Mouse (Mus musculus) forebrain, embryonic 15.5 days (tissue): Measurements from ENCODE around the gene Nmnat3. TPM values are rescaled to one million over a fixed set of nuclear protein-coding genes. Genes with fewer than 3 reads are reported as not detected.
A peak's percentile ranks its signal among the peaks of the same experiment; 100 is the strongest.

Source experiments
- ATAC-seq: fragments of 200-750 bp; cut with Nextera tagmentation; replicated peaks from 2 replicates; pipeline ENCODE4 v1.8.0; 2017; ENCODE audit warnings: mild to moderate bottlenecking, moderate TSS enrichment, moderate library complexity
- H3K27ac ChIP-seq: fragments of 300-500 bp; sonication (generic); replicated peaks from 2 replicates; pipeline ENCODE4 v1.5.1; 2015; ENCODE audit warnings: mild to moderate bottlenecking, inconsistent platforms
- H3K27me3 ChIP-seq: fragments of 300-500 bp; sonication (generic); 2 replicates; pipeline ENCODE4 v1.6.1; 2015; ENCODE audit warnings: inconsistent platforms
- H3K36me3 ChIP-seq: fragments of 300-500 bp; sonication (generic); 2 replicates; pipeline ENCODE4 v1.6.1; 2015; ENCODE audit warnings: mild to moderate bottlenecking, inconsistent platforms
- H3K4me1 ChIP-seq: fragments of 300-500 bp; sonication (generic); 2 replicates; pipeline ENCODE4 v1.6.1; 2015; ENCODE audit warnings: inconsistent platforms
- H3K4me2 ChIP-seq: fragments of 300-500 bp; sonication (generic); replicated peaks from 2 replicates; pipeline ENCODE4 v1.6.1; 2015; ENCODE audit warnings: mild to moderate bottlenecking, inconsistent platforms
- H3K4me3 ChIP-seq: fragments of 300-500 bp; sonication (generic); 2 replicates; pipeline ENCODE4 v1.5.1; 2015; ENCODE audit warnings: mild to moderate bottlenecking, inconsistent platforms
- H3K9ac ChIP-seq: fragments of 300-500 bp; sonication (generic); replicated peaks from 2 replicates; pipeline ENCODE4 v1.6.1; 2015; ENCODE audit warnings: mild to moderate bottlenecking, inconsistent platforms
- H3K9me3 ChIP-seq: fragments of 300-500 bp; sonication (generic); 2 replicates; pipeline ENCODE4 v1.6.1; 2016; ENCODE audit warnings: inconsistent platforms
- WGBS: fragments of 180-500 bp; shearing (Covaris S2); methylation state at CpG from one replicate; pipeline ENCODE4 v1.1.7; 2015; ENCODE audit warnings: mixed read lengths; 5-methylcytosine and 5-hydroxymethylcytosine counted together
- polyA plus RNA-seq: library from polyadenylated mRNA; unstranded; fragments of >200 nt; fragmentation: Nextera tagmentation; extraction: Ambion mirVana; gene quantifications from 2 replicates; pipeline ENCODE4 v1.2.1, GENCODE M21; 2015

Nmnat3 gene
- polyA plus RNA-seq, 1 experiment from 2014 or later: 2.5 TPM

DNA sequence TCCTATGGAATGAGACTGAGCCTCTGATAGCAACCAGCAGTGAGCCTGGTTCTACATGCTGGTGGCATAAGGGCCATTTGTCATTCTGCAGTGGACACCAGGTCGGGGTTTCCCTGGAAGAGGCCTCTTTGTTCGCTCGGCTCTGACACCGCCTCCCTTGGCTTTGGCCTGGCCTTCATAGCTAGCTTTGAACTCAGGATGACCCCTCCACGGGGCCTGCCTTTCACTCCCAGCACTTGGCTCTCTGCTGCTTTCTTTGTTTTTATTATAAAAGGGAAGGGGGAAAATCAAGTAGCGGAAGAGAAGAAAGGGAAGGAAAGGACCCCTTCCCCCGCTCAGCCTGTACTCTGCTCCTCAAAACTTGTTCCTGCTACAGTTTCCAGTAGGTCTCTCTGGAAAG lies 142.6 kb downstream of the Nmnat3 start:
- ATAC-seq: no peak
- WGBS: 11% methylated on average over 7 of the region's 7 CpGs
- no peak overlapping the region; the same call in 1 of the 2 replicates for H3K27ac ChIP-seq
- no peaks in the 10 kb centered on the region for H3K27me3 ChIP-seq
- no peak overlapping the region for H3K4me3 ChIP-seq
- no peak overlapping the region for H3K9ac ChIP-seq
- H3K4me1 ChIP-seq: peaks cover 23% of the 10 kb centered on the region
- H3K4me2 ChIP-seq: peak overlapping the region; percentile 7
- H3K36me3 ChIP-seq: no peaks in the 10 kb centered on the region
- no peaks in the 10 kb centered on the region for H3K9me3 ChIP-seq

- WGBS: 57% methylated on average over 3 of the region's 3 CpGs
- ATAC-seq: no peak
- H3K4me1 ChIP-seq: peaks cover 21% of the 10 kb centered on the region
Observed at GRCm38 (mm10) chr9:98430528-98430927, 143.3 kb downstream of the Nmnat3 start.

GRCm38 (mm10) chr9:98433021-98433420 lies 145.8 kb downstream of the Nmnat3 start:
- no peaks in the 10 kb centered on the region for H3K36me3 ChIP-seq
- H3K9me3 ChIP-seq: no peaks in the 10 kb centered on the region
- no peak overlapping the region for H3K4me3 ChIP-seq
- no peak overlapping the region for H3K27ac ChIP-seq
- peaks cover 18% of the 10 kb centered on the region for H3K4me1 ChIP-seq
- no peak for ATAC-seq
- no peak overlapping the region for H3K9ac ChIP-seq
- H3K27me3 ChIP-seq: no peaks in the 10 kb centered on the region
- WGBS: 30% methylated on average over 2 of the region's 2 CpGs
- H3K4me2 ChIP-seq: no peak overlapping the region

More at GRCm38 (mm10) chr9:98430528-98430927, 143.3 kb downstream of the Nmnat3 start:
- H3K4me3 ChIP-seq: no peak overlapping the region
- no peak overlapping the region for H3K9ac ChIP-seq
- no peaks in the 10 kb centered on the region for H3K9me3 ChIP-seq
- no peaks in the 10 kb centered on the region for H3K36me3 ChIP-seq
- H3K27ac ChIP-seq: no peak overlapping the region
- H3K4me2 ChIP-seq: no peak overlapping the region
- no peaks in the 10 kb centered on the region for H3K27me3 ChIP-seq

DNA sequence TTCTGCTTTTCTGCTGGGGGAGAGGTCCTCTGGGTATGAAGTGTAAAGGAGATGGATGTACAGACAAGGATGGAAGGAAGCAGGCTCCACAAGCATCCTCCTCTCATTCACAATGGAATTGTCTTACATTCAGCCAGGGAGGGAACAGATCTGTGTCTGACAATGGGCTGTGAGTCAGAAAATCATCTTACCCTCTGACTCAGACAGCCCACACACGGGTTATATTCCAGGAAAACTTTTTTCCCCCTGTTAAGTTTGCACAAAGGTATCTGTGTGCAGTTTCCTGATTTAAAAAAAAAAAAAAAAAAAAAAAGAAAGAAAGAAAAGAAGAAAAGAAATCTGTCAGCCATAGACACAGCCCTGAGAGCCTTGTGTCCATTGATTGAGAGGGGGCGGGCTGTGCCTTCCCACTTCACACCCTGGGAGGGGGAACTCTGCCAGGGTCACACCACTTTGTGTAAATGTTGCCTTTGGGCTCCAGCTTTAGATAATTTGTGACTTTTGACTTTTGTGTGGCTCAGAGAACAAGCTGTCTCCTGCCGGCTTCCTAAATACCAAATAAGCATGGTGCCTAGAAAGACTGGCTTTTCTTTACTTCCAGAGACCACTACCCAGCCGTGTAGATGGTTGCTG lies 146.8 kb downstream of the Nmnat3 start:
- 20% methylated on average over 4 of the region's 4 CpGs for WGBS
- no peaks in the 10 kb centered on the region for H3K36me3 ChIP-seq
- no peaks in the 10 kb centered on the region for H3K27me3 ChIP-seq
- H3K4me3 ChIP-seq: no peak overlapping the region
- no peak overlapping the region for H3K9ac ChIP-seq
- H3K4me1 ChIP-seq: peaks cover 15% of the 10 kb centered on the region
- no peak overlapping the region for H3K27ac ChIP-seq
- no peaks in the 10 kb centered on the region for H3K9me3 ChIP-seq
- ATAC-seq: no peak
- H3K4me2 ChIP-seq: no peak overlapping the region

DNA sequence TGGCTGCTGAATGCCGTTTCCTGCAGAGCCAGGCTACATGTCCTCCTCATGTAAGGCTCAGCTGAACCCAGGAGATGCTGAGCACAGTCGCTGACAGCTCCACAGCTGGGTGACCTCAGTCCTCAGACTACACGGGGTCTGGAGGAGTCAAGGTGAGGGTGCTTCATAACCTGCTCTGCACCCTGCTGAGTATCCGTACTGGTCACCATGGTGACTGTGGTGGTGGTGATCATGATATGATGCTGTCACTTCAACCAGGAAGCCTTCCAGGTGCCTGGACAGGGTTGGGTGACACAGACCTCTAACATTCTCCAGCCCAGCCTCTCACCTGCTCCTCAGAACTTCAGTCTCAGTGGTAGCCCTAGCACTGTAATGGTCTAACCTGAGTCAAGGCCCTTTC lies 150.6 kb downstream of the Nmnat3 start:
- Histone ChIP-seq H3K36me3 (no peaks in the 10 kb centered on the region), H3K9ac (no peak overlapping the region), H3K9me3 (no peaks in the 10 kb centered on the region), H3K4me3 (no peak overlapping the region), H3K27me3 (no peaks in the 10 kb centered on the region; the same call in 1 of the 2 replicates), H3K27ac (no peak overlapping the region), H3K4me2 (no peak overlapping the region), H3K4me1 (peaks cover 5% of the 10 kb centered on the region)
- ATAC-seq: no peak
- whole genome bisulfite sequencing: 90% methylated on average over 4 of the region's 4 CpGs

GRCm38 (mm10) chr9:98439091-98439490 lies 151.9 kb downstream of the Nmnat3 start:
- Histone ChIP-seq H3K9ac (no peak overlapping the region), H3K9me3 (no peaks in the 10 kb centered on the region), H3K27me3 (no peaks in the 10 kb centered on the region; the same call in 1 of the 2 replicates), H3K36me3 (no peaks in the 10 kb centered on the region), H3K4me2 (no peak overlapping the region), H3K4me3 (no peak overlapping the region), H3K4me1 (peaks cover 5% of the 10 kb centered on the region), H3K27ac (no peak overlapping the region)
- 71% methylated on average over 3 of the region's 3 CpGs for WGBS
- ATAC-seq: no peak

- no peak overlapping the region for H3K9ac ChIP-seq
- 0 out of 2 replicates have a peak, but pooled peaks cover 3% of the 10 kb centered on the region for H3K36me3 ChIP-seq
- H3K27ac ChIP-seq: no peak overlapping the region
- H3K4me1 ChIP-seq: peaks cover 5% of the 10 kb centered on the region
- H3K27me3 ChIP-seq: no peaks in the 10 kb centered on the region; the same call in 1 of the 2 replicates
- ATAC-seq: no peak
- no peak overlapping the region for H3K4me2 ChIP-seq
- no peaks in the 10 kb centered on the region for H3K9me3 ChIP-seq
- 40% methylated on average over 5 of the region's 5 CpGs for WGBS
- H3K4me3 ChIP-seq: no peak overlapping the region
Observed at GRCm38 (mm10) chr9:98442638-98443037, 155.4 kb downstream of the Nmnat3 start.

GRCm38 (mm10) chr9:98445359-98446149 lies 158.3 kb downstream of the Nmnat3 start:
- no peak for ATAC-seq
- WGBS: 87% methylated on average over 9 of the region's 9 CpGs
- Histone ChIP-seq H3K4me2 (no peak overlapping the region), H3K4me1 (no peaks in the 10 kb centered on the region), H3K9ac (no peak overlapping the region), H3K27me3 (no peaks in the 10 kb centered on the region; the same call in 1 of the 2 replicates), H3K9me3 (no peaks in the 10 kb centered on the region), H3K4me3 (no peak overlapping the region), H3K36me3 (0 out of 2 replicates have a peak, but pooled peaks cover 3% of the 10 kb centered on the region), H3K27ac (no peak overlapping the region)

DNA sequence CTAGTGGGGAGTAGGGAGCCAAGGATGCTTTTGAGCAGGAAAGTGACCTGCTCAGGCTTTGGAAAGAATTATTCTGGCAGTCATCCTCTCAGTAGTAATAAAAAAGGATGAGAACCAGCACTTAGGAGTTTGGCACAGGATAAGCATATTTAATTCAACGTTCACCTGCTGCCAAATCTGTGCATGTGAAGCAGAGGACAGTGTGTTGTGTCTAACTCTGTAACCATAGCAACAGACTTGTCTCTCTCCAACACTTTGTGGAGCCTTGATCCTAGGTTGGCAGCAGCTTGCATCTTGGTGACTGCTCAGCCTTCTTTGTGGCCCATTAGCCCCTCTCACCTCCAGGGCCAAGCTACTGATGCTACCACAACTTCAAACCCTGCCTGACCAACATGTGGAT lies 163.7 kb downstream of the Nmnat3 start:
- Histone ChIP-seq H3K27me3 (no peaks in the 10 kb centered on the region), H3K27ac (no peak overlapping the region), H3K4me2 (no peak overlapping the region), H3K4me1 (no peaks in the 10 kb centered on the region), H3K9me3 (no peaks in the 10 kb centered on the region), H3K9ac (no peak overlapping the region), H3K4me3 (no peak overlapping the region), H3K36me3 (no peaks in the 10 kb centered on the region)
- 30% methylated on average over 1 of the region's 1 CpGs for WGBS
- peak; percentile 53; the same call in 1 of the 2 replicates for ATAC-seq

GRCm38 (mm10) chr9:98466709-98467108 lies 179.5 kb downstream of the Nmnat3 start:
- Histone ChIP-seq H3K27ac (no peak overlapping the region), H3K9me3 (no peaks in the 10 kb centered on the region), H3K4me1 (no peaks in the 10 kb centered on the region), H3K4me3 (no peak overlapping the region), H3K36me3 (no peaks in the 10 kb centered on the region), H3K27me3 (no peaks in the 10 kb centered on the region), H3K9ac (no peak overlapping the region), H3K4me2 (no peak overlapping the region)
- 75% methylated on average over 2 of the region's 2 CpGs for WGBS
- no peak for ATAC-seq
